Mouse (Mus musculus): ENCODE measurements around the gene Gm10306. TPM values are rescaled to one million over a fixed set of nuclear protein-coding genes. Genes with fewer than 3 reads are reported as not detected.

Gene Gm10306
- total and polyA plus RNA-seq, 2 experiments from 2014 or later: 0.26 TPM; not detected in 1

DNA sequence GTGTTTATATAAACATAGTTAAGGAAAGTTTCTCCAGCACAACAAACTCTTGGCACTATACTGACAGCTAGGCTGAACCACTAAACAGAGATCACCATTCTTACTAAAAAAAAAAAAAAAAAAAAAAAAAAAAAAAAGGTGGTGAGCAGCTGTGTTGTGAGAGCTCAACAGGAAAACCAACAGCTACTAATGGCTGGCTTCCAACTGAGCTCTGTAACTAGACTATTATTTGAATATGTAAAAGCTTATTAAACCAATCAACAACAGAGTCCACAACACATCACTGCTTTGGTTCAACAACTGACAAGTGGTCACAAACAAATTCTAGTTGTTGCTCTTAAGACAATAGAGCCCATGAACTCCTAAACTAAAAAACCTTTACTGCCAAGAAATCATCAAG lies 23.1 kb upstream of the Gm10306 start:
- H3K9ac ChIP-seq (replicated peaks; ENCODE audit: low read depth, low read length): no peak overlapping the region
- TF ChIP-seq EP300 (IDR thresholded peaks at IDR 0.05; ENCODE audit: low read depth) (no peak), CTCF (IDR thresholded peaks at IDR 0.05; ENCODE audit: low read depth) (no peak)
- no peak overlapping the region for H3K27ac ChIP-seq (ENCODE audit: low read depth)
- H3K36me3 ChIP-seq (replicated peaks; ENCODE audit: control insufficient read depth, insufficient read depth, low read length): no peaks in the 10 kb centered on the region
- DNase-seq (ENCODE audit: low spot score) (no peak), ATAC-seq (ENCODE audit: insufficient read depth, low read depth) (no peak)
- no peaks in the 10 kb centered on the region for H3K27me3 ChIP-seq (ENCODE audit: control insufficient read depth, insufficient read depth, low read length)
- H3K4me2 ChIP-seq (ENCODE audit: low read depth, low read length): no peak overlapping the region
- no peaks in the 10 kb centered on the region for H3K9me3 ChIP-seq (replicated peaks; ENCODE audit: control insufficient read depth, low read length)
- H3K4me1 ChIP-seq (ENCODE audit: control insufficient read depth, insufficient read depth): no peaks in the 10 kb centered on the region
- H3K4me3 ChIP-seq (ENCODE audit: low read depth, low read length): no peak overlapping the region

DNA sequence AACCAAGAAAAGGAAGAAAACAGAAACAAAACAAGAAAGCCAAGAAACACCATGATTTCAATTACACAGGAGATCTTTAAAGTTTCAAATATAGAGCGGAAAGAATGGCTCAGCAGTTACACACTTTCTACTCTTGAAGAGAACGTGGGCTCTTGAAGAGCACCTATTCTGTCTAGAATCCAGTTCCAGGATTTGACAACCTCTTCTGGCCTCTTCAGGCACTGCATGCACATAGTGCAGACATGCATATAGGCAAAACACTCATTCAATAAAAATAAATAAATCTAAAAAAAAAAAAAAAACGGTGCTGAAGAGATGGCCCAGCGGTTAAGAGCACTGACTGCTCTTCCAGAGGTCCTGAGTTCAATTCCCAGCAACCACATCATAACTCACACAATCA lies 13.3 kb upstream of the Gm10306 start:
- DNase-seq (ENCODE audit: low spot score): no peak
- Histone ChIP-seq H3K4me1 (ENCODE audit: control insufficient read depth, insufficient read depth) (no peaks in the 10 kb centered on the region), H3K4me3 (ENCODE audit: low read depth, low read length) (no peak overlapping the region), H3K27me3 (ENCODE audit: control insufficient read depth, insufficient read depth, low read length) (no peaks in the 10 kb centered on the region), H3K9ac (replicated peaks; ENCODE audit: low read depth, low read length) (no peak overlapping the region), H3K9me3 (replicated peaks; ENCODE audit: control insufficient read depth, low read length) (no peaks in the 10 kb centered on the region), H3K27ac (ENCODE audit: low read depth) (no peak overlapping the region), H3K36me3 (replicated peaks; ENCODE audit: control insufficient read depth, insufficient read depth, low read length) (peaks cover 11% of the 10 kb centered on the region), H3K4me2 (ENCODE audit: low read depth, low read length) (no peak overlapping the region)
- TF ChIP-seq EP300 (IDR thresholded peaks at IDR 0.05; ENCODE audit: low read depth): no peak
- TF ChIP-seq CTCF (IDR thresholded peaks at IDR 0.05; ENCODE audit: low read depth): no peak
- 91% methylated on average over 4 of the region's 4 CpGs for WGBS
- ATAC-seq (ENCODE audit: insufficient read depth, low read depth): no peak

DNA sequence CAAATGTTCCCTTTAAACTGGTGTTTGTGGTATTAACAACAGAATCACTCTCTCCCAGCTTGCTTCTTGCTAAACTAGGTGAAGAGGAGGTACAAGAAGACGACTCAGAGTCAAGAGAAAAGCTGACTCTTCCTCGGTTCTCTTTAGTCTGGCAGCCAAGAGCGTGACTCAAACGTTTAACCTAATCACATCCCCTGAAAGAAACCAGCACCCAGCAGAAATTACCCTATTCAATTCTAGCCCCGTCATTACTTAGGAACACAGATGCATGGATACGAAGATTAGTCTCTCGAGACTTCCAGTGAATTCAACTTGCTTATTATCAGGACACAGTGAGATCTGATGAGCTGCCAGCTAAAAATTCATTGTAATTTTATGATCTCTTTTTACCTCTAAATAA lies 12.0 kb upstream of the Gm10306 start:
- DNase-seq (ENCODE audit: low spot score) (no peak), ATAC-seq (ENCODE audit: insufficient read depth, low read depth) (no peak)
- Histone ChIP-seq H3K9ac (replicated peaks; ENCODE audit: low read depth, low read length) (no peak overlapping the region), H3K9me3 (replicated peaks; ENCODE audit: control insufficient read depth, low read length) (no peaks in the 10 kb centered on the region), H3K4me2 (ENCODE audit: low read depth, low read length) (no peak overlapping the region), H3K36me3 (replicated peaks; ENCODE audit: control insufficient read depth, insufficient read depth, low read length) (peaks cover 17% of the 10 kb centered on the region; the same call in 1 of the 2 replicates), H3K4me3 (ENCODE audit: low read depth, low read length) (no peak overlapping the region), H3K27ac (ENCODE audit: low read depth) (no peak overlapping the region), H3K27me3 (ENCODE audit: control insufficient read depth, insufficient read depth, low read length) (no peaks in the 10 kb centered on the region), H3K4me1 (ENCODE audit: control insufficient read depth, insufficient read depth) (no peaks in the 10 kb centered on the region)
- 79% methylated on average over 7 of the region's 7 CpGs for WGBS
- no peak for TF ChIP-seq CTCF (IDR thresholded peaks at IDR 0.05; ENCODE audit: low read depth)
- no peak for TF ChIP-seq EP300 (IDR thresholded peaks at IDR 0.05; ENCODE audit: low read depth)

DNA sequence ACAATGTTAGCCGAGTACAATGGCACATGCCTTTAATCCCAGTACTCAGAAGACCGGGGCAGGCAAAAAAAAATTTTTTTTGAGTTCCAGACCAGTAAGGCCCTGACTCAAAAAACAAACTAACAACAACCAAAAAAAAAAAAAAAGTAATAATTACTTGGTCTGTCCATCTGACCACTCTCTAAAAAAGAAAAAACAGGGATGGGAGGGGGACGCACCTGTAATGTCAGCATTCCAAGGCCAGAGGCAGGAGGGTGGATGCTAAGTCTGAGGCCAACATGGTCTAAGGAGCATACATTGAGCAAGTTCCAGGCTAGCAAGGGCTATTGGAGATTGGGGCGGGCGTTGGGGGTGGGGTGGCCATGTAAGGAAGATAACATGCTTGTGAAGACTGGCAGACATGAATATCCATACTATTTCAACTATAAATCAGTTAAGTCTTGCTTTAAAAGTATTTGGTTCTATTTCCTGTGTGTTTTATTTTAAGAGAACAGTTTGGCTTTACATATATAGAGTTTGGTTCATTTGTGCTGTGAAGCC lies 1.3 kb upstream of the Gm10306 start:
- DNase-seq (ENCODE audit: low spot score): no peak
- Histone ChIP-seq H3K9me3 (replicated peaks; ENCODE audit: control insufficient read depth, low read length) (no peaks in the 10 kb centered on the region), H3K27me3 (ENCODE audit: control insufficient read depth, insufficient read depth, low read length) (no peaks in the 10 kb centered on the region), H3K4me3 (ENCODE audit: low read depth, low read length) (no peak overlapping the region), H3K36me3 (replicated peaks; ENCODE audit: control insufficient read depth, insufficient read depth, low read length) (no peaks in the 10 kb centered on the region), H3K9ac (replicated peaks; ENCODE audit: low read depth, low read length) (no peak overlapping the region), H3K27ac (ENCODE audit: low read depth) (no peak overlapping the region), H3K4me1 (ENCODE audit: control insufficient read depth, insufficient read depth) (peaks cover 8% of the 10 kb centered on the region; the same call in 1 of the 2 replicates), H3K4me2 (ENCODE audit: low read depth, low read length) (no peak overlapping the region)
- TF ChIP-seq CTCF (IDR thresholded peaks at IDR 0.05; ENCODE audit: low read depth) (no peak), EP300 (IDR thresholded peaks at IDR 0.05; ENCODE audit: low read depth) (no peak)
- no peak for ATAC-seq (ENCODE audit: insufficient read depth, low read depth)
- WGBS: 89% methylated on average over 5 of the region's 5 CpGs

DNA sequence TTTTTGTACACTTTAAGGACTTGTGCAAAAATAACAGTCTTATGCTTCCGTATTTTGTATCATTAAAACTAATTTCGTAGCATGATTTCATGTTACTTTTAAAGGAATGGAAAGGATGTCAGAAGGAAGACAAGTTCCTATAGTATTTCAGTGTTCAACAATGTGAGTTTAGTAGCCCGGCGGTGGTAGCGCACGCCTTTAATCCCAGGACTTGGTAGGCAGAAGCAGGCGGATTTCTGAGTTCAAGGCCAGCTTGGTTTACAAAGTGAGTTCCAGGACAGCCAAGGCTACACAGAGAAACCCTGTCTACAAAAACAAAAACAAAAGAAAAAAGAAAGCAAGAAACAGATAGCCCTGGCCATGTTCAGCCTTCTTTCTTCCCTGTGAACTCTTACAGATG lies 799 bp downstream of the Gm10306 start:
- 74% methylated on average over 7 of the region's 7 CpGs for WGBS
- DNase-seq (ENCODE audit: low spot score) (no peak), ATAC-seq (ENCODE audit: insufficient read depth, low read depth) (no peak)

DNA sequence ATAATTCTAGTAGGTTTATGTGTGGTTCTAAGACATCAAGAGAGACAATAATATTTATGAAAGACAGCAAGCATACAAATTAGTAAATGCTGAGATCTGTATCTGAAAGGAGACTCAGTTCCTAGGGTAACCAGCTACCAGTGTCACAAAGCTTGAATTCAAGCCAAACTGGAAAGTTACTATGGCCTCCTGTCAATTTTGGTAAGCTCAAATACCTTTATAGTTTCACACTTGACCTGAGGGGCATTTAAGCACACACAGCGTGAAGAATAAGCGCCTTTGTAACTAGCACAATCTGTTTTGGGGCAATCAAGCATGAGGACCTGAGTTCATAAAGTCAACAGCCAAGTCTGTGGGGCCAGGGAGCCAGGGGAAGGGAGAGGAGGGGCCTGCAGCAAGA lies 2.9 kb downstream of the Gm10306 start:
- DNase-seq (ENCODE audit: low spot score) (no peak), ATAC-seq (ENCODE audit: insufficient read depth, low read depth) (no peak)
- 70% methylated on average over 2 of the region's 2 CpGs for WGBS
- no peak overlapping the region for H3K9ac ChIP-seq (replicated peaks; ENCODE audit: low read depth, low read length)
- H3K36me3 ChIP-seq (replicated peaks; ENCODE audit: control insufficient read depth, insufficient read depth, low read length): no peaks in the 10 kb centered on the region
- peaks cover 8% of the 10 kb centered on the region; the same call in 1 of the 2 replicates for H3K4me1 ChIP-seq (ENCODE audit: control insufficient read depth, insufficient read depth)
- no peak for TF ChIP-seq CTCF (IDR thresholded peaks at IDR 0.05; ENCODE audit: low read depth)
- TF ChIP-seq EP300 (IDR thresholded peaks at IDR 0.05; ENCODE audit: low read depth): no peak
- H3K27ac ChIP-seq (ENCODE audit: low read depth): no peak overlapping the region
- no peaks in the 10 kb centered on the region for H3K27me3 ChIP-seq (ENCODE audit: control insufficient read depth, insufficient read depth, low read length)
- no peak overlapping the region for H3K4me2 ChIP-seq (ENCODE audit: low read depth, low read length)
- H3K9me3 ChIP-seq (replicated peaks; ENCODE audit: control insufficient read depth, low read length): no peaks in the 10 kb centered on the region
- no peak overlapping the region for H3K4me3 ChIP-seq (ENCODE audit: low read depth, low read length)

More for the DNA sequence above, 799 bp downstream of the Gm10306 start:
- Histone ChIP-seq H3K9me3 (replicated peaks; ENCODE audit: control insufficient read depth, low read length) (no peaks in the 10 kb centered on the region), H3K4me2 (ENCODE audit: low read depth, low read length) (peak overlapping the region; percentile 79; the same call in 1 of the 2 replicates), H3K36me3 (replicated peaks; ENCODE audit: control insufficient read depth, insufficient read depth, low read length) (no peaks in the 10 kb centered on the region), H3K27ac (ENCODE audit: low read depth) (no peak overlapping the region), H3K27me3 (ENCODE audit: control insufficient read depth, insufficient read depth, low read length) (no peaks in the 10 kb centered on the region), H3K9ac (replicated peaks; ENCODE audit: low read depth, low read length) (no peak overlapping the region), H3K4me1 (ENCODE audit: control insufficient read depth, insufficient read depth) (peaks cover 8% of the 10 kb centered on the region; the same call in 1 of the 2 replicates), H3K4me3 (ENCODE audit: low read depth, low read length) (peak overlapping the region; percentile 100)
- no peak for TF ChIP-seq EP300 (IDR thresholded peaks at IDR 0.05; ENCODE audit: low read depth)
- no peak for TF ChIP-seq CTCF (IDR thresholded peaks at IDR 0.05; ENCODE audit: low read depth)

Measured in heart, postnatal 0 days (tissue).